Mouse (Mus musculus) heart, postnatal 25 days (tissue): ENCODE measurements around the gene 1700013G24Rik. TPM values are rescaled to one million over a fixed set of nuclear protein-coding genes. Genes with fewer than 3 reads are reported as not detected.
"Not testable (repeated sequence)": the region's sequence is repeated elsewhere in the genome, so short reads cannot be mapped to it uniquely, and the experiment has no call there.

Experiments used
- DNase-seq: peaks from one replicate; pipeline ENCODE4 v3.0.0; 2022; ENCODE audit warnings: low spot score
- intact Hi-C: fragments of 180-260 bp; cut with DNase I; formaldehyde crosslinking; loops from one replicate; pipeline ENCODE4 v1.15.1; 2025
- total RNA-seq, 2 experiments: library from RNA; stranded (reverse); gene quantifications; 2 replicates each; pipeline ENCODE4 v1.2.3; 2021

1700013G24Rik gene
- not detected for total RNA-seq

DNA sequence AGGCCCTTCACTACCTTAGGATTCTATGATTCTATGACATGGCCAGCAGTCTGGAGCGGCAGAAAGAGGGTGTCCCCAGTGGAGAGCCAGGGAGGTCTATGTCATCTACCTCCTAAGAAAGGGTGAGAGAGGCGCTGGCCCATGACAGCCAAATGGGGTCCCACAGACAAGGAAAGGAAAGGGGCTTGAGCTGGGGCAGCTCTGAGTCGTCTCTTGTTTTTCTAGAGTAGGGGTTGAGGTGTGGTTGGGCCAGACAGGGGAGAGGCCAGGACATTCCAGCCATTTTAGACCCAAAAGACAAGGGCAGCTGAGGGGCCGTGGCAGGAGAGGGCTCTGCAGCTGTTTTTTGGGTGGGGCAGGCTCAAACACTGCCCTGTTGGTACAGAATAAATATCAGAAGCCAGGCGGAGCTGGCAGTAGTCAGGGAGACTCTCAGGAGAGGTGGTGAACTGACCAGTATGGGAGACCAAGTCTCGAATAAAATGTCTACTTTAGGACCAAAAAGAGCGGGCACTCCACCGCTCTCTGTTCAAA, at the start of gene 1700013G24Rik:
1700013G24Rik (plus strand) TSS at position 51 of the 534 bp plus-strand sequence.
- no peak for DNase-seq
- intact Hi-C loops: no loop called here

DNA sequence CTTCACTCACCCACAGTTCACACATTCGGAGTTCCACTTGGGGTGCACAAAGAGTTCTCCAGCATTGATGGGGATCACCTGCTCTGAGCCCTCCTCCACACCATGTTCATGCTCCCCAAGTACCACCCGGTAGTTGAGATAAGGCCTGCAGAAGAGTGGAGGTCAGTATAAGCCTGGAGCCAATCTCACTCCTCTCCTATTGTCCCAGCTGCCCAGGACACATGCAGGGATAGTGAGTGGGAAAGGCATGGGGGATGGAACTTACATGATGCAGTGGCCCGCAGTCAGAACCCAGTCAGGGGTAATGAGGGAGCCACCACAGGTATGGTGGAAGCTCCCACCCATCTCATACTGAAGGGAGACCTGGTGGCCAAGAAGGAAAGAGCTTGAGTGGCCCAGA, 47.5 kb upstream of the 1700013G24Rik start:
- DNase-seq: no peak
- intact Hi-C loops: no loop called here

DNA sequence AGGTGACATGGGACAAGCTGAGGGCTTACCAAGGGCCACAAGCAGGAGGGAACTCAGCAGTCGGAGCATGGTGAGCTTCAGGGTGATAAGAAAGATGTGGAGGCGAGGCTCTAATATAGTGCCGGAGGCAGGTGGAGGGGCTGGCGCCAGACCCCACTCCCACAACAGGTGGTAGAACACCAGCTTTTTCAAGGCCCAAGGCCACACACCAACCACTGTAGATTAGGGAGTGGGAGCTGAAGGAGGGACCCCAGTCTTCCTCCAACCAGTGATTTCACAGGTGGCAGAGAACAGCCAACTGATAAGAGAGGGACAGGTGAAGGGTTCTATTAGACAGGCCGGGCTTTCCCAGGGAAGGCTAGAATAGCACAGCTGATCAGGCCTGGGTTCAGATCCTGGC, 43.4 kb upstream of the 1700013G24Rik start, which contains the start of gene Cela3a:
Cela3a (minus strand) TSS at position 101 of the 400 bp plus-strand sequence.
- intact Hi-C loops: no loop called here

DNA sequence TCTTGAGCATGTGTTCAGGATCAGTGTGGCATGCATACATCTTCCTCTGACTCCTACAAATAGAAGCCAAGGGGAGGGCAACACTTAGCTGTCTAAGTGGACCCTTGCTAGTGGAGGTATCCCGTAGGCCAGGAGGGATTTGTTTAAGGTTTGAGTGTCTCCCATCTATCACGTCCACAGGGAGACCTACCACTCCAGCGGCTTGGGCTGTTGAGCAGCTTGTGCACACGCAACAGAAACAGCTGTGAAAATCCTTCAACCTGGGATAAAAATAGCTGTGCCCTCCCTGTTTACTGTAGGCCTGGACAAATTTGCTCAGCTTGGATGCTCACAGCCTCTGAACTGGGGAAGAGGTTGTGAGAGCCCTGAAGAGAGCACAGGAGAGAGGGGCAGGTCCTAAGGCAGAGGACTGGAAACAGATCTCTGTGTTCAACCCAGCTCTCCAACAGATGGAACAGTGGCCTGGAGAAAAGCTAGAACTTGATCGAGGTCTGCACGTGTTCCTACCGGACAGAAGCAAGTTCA, 40.8 kb upstream of the 1700013G24Rik start:
- intact Hi-C loops, DNase-seq: not testable (repeated sequence)

More for the DNA sequence above, 43.4 kb upstream of the 1700013G24Rik start, which contains the start of gene Cela3a:
- DNase-seq: no peak

DNA sequence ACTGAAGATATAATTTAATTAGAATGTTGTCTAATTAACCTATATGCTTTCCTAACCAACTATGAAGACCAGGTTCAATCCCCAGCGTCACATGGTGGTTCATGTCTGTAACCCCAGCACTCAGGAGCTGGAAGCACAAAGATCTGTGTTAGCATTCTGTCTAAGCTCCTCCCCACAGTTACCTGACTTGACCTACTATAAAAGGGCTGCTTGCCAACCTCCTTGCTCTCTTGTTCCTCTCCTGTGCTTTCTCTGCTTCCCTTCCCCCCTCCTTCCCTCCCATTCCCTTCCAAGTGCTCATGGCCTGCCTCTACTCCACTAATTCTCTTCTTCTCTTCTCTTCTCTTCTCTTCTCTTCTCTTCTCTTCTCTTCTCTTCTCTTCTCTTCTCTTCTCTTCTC, 38.1 kb upstream of the 1700013G24Rik start:
- no peak for DNase-seq
- intact Hi-C loops: no loop called here

DNA sequence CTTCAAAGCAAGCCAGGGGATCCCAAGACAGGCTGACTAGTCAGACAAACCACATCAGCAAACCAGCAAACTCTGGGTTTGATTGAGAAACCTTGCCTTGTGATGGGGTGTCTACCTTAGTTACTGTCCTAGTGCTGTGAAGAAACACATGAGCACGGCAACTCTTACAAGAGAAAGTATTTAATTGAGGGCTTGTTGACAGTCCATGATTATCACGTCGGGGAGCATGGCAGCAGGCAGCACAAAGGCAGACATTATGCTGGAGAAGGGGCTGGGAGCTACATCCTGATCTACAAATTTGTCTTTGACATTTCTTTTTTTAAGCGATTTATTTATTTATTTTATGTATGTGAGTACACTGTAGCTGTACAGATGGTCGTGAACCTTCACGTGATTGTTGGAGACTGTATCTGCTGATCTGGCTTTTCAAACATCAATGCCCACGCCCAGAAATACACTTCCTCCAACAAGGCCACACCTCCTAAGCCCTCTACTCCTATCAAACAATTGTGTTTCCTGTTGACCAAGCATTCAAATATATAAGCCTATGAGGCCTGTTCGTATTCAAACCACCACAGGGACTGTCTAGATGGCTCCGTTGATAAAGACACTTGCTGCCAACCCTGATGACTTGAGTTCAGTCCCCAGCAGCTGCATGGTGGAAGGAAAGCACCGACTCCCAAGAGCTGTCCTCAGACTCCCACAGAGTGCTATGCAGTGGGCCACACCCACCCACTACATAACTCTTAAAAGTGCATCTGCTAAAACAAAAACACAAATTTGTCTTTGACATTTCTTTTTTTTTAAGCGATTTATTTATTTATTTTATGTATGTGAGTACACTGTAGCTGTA, 35.1 kb upstream of the 1700013G24Rik start:
- intact Hi-C loops: loop anchor here (1.0 kb wide), 1 partner anchor 18 kb away; no protein-coding TSS in a partner anchor
- DNase-seq: no peak

DNA sequence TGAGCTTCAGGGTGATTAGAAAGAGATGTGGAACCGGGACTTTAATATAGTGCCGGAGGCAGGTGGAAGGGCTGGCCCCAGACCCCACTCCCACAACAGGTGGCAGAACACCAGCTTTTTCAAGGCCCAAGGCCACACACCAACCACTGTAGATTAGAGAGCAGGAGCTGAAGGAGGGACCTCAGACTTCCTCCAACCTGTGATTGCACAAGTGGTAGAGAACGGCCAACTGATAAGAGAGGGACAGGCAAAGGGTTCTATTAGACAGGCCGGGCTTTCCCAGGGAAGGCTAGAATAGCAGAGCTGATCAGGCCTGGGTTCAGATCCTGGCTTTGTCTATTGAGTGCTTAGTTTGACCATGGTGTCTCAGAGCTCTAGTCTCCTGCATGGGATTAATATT, 22.6 kb upstream of the 1700013G24Rik start, which contains the start of gene Cela3b:
Cela3b (minus strand) TSS at position 39 of the 400 bp plus-strand sequence.
- intact Hi-C loops: no loop called here

DNA sequence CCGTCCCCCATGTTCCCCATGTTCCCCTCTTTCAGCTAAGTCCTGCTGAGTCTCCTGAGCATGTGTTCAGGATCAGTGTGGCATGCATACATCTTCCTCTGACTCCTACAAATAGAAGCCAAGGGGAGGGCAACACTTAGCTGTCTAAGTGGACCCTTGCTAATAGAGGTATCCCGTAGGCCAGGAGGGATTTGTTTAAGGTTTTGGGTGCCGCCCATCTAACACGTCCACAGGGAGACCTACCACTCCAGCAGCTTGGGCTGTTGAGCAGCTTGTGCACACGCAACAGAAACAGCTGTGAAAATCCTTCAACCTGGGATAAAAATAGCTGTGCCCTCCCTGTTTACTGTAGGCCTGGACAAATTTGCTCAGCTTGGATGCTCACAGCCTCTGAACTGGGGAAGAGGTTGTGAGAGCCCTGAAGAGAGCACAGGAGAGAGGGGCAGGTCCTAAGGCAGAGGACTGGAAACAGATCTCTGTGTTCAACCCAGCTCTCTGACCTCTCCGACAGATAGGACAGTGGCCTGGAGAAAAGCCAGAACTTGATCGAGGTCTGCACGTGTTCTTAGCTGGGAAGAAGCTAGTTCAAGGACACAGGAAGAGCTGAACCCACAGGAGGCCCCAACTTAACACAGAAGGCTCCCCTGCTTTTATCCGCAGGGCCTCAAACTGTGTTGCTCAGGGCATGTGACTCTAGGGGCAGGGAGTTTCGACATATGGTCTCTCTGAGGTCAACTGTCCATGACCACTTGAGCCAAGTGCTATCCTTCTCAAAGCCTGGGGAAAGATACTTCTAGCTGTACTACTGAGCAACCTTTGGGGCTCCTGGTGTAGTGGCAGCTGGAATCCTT, 20.2 kb upstream of the 1700013G24Rik start:
- intact Hi-C loops, DNase-seq: not testable (repeated sequence)

More for the DNA sequence above, 22.6 kb upstream of the 1700013G24Rik start, which contains the start of gene Cela3b:
- DNase-seq: no peak

DNA sequence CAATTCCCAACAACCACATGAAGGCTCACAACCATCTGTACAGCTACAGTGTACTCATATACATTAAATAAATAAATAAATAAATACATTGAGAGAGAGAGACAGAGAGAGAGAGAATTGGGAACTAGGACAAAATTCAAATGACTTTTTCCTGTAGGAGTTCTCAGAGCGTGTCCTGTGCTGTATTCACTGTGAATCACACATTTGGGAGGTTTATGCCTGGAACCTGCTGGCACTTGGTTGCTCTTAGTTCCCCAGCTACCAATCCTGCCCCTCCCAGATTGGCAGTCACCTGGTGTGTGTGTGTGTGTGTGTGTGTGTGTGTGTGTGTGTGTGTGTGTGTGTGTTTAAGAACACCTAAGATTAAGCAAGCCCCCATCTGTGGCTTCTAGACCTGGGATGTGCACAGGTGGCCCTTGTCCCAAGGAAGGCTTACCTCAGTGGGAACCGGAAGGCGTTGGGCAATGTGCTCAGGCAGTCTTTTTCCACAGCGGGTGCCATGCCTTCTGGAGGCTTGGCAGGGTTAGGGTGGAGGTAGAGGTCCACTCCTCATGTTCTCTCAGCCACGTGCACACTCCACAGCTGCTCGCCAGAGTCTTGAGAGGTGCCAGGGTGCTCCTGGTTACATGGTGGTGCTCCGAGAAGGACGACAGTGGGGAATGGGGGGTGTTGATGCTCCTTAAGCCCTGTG, 16.0 kb upstream of the 1700013G24Rik start:
- DNase-seq: no peak
- intact Hi-C loops: loop anchor here (1.0 kb wide), 1 partner anchor 20 kb away; no protein-coding TSS in a partner anchor

DNA sequence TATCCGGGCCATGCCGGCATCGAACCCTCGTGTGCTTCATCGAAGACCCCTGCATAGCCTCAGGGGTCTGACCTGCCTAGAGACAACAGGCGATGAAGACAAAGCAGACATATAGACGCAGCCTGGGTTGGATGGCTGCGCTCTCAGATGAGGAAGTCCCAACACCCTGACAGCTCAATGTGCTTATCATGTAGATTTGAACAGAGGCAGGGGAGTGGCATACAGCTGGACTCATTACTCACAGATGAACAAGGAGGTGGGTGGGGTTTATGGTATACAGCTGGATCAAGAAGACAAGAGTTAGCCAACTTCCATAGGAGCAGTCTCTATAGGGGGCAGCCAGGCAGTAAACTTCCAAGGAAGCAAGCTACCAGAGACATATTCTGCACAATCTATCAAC, 14.2 kb upstream of the 1700013G24Rik start:
- intact Hi-C loops: no loop called here
- no peak for DNase-seq

DNA sequence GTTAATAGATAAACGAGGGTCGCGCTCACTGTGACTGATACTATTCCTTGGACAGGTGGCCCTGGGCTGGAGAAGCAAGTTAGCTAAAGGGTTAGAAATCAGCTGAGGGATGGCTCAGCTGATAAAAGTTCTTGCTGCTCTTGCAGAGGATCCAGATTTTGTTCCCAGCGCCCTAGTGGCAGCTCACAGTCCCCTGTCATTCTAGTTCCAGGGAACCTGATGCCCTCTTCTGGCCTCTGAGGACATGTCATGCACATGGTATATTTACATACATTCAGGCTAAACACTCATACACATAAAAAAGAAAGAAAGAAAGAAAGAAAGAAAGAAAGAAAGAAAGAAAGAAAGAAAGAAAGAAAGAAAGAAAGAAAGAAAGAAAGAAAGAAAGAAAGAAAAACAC, 11.8 kb upstream of the 1700013G24Rik start:
- no peak for DNase-seq
- intact Hi-C loops: loop anchor here (5.0 kb wide), 1 partner anchor 96 kb away; no protein-coding TSS in a partner anchor

DNA sequence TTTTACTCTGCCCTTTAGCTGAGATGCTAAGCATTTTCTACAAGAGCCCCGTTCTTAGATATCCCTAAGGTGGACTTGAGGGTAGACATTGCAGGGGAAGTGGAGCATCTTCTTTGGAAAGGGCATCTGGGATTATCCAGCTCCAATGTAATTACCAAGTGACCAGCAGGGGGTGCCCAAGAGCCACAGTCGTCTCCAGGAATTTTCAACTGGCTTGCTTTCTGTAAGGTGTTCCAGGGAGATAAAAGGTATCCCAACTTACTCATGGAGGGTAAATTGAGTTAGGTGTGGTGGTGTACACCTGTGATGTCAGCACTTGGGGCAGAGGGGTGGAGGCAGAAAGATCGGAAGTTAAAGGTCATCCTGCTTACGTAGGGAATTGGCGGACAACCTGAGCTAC, 9.5 kb upstream of the 1700013G24Rik start:
- intact Hi-C loops: loop anchor here (2.0 to 5.0 kb wide), 3 partner anchors 17 to 94 kb away; no protein-coding TSS in a partner anchor
- peak; percentile 33 for DNase-seq

DNA sequence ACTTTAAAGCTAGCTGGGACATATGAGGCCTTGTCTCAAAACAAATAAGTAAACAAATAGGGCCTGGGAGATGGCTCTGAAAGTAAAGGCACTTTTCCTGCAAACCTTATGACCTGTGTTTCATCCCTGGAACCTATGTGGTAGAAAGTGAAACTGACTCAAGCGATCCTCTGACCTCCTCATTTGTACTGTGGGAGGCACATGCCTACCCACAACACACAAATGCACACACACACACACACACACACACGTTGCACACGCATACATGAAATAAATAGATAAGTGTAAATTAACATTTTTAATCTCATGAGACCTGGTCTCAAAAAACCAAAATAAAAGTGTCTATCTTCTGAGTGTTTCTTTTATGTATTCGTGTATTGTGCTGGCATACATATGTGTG, 7.2 kb upstream of the 1700013G24Rik start:
- no peak for DNase-seq
- intact Hi-C loops: loop anchor here (2.0 to 5.0 kb wide), 2 partner anchors 15 to 56 kb away; no protein-coding TSS in a partner anchor

DNA sequence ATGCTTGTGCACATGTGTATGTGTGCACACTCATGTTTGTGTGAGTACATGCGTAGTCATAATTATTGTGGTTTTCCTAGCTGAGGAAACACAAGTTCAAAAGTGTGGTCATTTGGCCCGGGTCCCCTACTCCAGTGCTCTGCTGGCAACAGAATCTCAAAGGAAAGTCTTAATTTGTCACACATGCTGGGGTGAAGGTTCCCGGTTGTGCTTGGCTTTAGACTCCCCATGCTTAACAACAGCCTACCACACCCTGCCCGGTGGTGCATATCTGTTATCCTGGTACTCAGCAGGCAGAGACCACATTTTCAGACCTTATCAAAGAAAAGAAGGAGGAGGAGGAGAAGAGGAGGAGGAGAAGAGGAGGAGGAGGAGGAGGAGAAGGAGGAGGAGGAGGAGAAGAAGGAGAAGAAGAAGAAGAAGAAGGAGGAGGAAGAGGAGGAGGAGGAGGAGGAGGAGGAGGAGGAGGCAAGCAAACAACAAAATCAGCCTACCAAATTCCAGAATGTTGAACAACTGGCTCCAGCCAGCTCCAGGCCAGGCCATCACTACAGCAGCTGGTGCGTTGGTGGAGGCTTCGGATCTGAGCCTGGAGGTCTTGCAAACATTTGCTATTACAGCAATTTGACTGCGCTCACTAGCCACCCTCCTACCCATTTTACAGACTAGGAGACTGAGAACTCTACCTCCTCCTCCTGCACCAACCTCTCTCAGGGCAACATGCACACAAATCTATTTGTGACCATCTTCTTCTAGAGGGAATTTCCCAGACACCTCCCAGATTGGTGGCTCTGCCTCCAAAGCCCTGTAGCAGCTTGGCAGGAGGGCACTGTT, 5.5 kb upstream of the 1700013G24Rik start:
- intact Hi-C loops: loop anchor here (2.0 to 5.0 kb wide), 2 partner anchors 21 to 55 kb away; partner anchors contain the start of gene Hspg2

DNA sequence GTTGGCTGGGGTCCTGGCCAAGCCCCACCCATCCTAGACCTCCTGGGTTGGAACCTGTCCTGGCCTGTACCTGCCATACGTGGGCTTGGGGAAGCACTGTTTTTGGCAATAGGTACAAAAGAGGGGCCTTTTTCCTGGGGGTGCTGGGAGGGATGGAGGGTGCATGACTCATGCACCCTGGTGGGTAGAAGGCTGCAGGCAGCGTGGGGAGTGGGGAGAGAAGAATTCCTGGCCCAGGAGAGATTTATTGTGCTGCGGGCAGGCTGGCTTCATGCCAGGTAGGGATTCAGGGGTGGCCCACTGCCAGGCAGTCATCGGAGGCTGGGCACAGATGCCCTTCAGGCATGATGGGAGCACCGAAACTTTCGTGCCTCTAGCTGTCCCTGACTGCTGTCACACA, 4.9 kb upstream of the 1700013G24Rik start:
- intact Hi-C loops: loop anchor here (2.0 to 5.0 kb wide), 2 partner anchors 21 to 54 kb away; partner anchors contain the start of gene Hspg2
- no peak for DNase-seq

More for the DNA sequence above, 5.5 kb upstream of the 1700013G24Rik start:
- peak; percentile 42 for DNase-seq

DNA sequence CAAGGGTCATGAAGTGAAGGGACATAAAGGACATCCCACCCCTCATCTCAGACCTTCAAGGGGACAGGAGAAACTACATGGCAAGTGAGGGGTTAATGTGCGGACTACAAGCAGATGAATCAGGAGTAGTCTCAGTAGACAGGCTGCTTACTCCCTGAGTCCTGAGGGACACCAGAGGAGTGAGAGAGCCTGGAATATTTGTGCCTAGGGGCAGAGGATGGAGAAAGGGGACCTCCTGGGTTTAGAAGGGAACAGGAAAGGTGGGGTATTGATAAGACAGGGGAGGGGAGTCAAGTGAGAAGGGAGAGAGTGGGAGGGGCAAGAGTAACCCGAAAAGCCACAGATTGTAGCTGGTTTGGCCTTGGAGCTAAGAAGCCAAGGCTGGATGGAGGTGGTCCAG, 4.4 kb upstream of the 1700013G24Rik start:
- DNase-seq: no peak
- intact Hi-C loops: loop anchor here (2.0 to 5.0 kb wide), 2 partner anchors 20 to 54 kb away; partner anchors contain the start of gene Hspg2

DNA sequence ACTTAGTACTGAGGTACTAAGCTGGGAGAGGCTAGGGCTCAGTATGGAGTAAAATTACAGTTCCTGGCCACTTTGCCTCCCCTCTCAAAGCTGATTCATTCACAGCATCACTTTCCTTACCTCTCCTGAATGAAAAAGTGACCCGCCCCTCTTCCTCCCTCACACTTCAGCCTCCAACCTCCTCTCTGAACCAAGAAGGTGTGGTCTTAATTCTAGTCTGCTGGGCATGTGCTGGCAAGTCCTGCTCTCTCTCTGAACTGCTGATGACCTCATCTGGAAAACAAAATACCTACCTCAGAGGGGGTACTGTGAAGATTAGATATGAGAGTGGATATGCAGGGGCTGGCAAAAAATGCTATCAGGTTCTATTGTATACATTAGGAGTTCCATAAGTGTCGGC, 4.0 kb upstream of the 1700013G24Rik start:
- intact Hi-C loops: loop anchor here (2.0 to 5.0 kb wide), 2 partner anchors 20 to 53 kb away; partner anchors contain the start of gene Hspg2
- DNase-seq: no peak

DNA sequence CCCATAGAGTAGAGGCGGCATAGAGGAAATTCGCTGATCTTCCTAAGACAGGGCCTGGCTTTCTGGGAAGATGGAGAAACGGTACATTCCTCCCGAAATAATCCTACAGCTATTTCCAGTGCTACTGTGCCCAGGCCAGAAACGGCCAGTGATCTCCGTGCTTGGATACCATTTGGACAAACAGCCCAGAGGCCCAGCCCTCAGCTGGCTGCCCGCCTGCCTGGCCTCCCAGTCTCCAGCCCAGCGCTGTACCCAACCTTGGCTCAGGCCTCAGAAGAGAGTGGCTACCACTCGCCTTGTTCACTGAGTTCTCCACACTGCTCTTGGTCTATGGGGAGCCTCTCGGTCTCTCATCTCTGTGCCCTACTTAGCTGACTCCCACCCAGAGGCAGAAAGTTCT, 3.4 kb upstream of the 1700013G24Rik start:
- peak; percentile 27 for DNase-seq
- intact Hi-C loops: loop anchor here (2.0 to 5.0 kb wide), 2 partner anchors 19 to 53 kb away; partner anchors contain the start of gene Hspg2
